8 mouse cellular contexts compared by ENCODE assay signal in the genomic region with DNA sequence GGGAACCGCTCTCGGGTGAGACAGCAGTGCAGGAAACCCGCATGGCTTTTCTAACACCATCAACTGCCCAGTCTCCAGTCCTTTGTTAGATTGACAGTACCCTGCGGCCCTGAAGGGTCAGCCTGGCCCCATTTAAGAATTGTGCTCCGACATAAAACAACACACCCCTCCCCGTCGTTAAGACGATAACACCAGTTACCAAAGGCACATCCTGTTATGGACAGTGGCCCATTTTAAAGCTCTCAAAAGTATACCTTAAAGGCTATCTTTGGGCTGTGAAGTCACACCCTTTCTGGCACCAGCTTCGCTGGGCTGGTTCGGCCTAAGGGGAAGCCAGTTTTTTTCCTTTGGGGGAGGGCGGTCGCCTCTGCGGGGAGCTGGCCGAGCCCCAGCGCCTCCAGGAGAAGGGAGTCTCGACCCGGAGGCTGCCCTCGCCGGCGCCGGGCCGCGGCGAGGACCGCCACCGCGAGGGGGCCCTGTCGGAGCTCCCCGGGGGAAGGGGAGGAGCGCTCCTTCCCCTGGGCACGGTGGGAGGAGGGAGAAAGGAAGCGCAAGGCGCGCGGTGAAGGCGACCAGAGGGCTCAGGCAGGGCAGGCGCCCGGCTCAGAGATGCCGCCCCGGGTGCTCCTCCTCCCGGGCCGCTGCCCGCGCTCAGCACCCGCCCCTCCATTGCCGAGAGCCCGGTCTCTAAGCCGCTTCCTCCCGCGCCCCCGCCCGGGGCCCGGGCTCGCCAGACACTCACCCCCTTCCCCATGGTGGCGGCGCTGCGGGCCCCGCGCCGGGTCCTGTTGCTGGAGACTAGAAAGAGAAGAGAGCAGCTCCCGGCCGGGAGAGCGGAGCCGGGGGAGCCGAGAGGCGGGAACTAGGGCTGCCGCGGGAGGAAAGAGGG. TPM values are rescaled to one million over a fixed set of nuclear protein-coding genes. Genes with fewer than 3 reads are reported as not detected.
DNase-seq lines count a peak whose midpoint lies in the region; ATAC-seq and TF ChIP-seq lines count a peak whose summit lies in the region.

No protein-coding gene starts in this region.

- peaks cover 22% of the 10 kb centered on the region for H3K79me2 ChIP-seq in MEL (ENCODE audit: control insufficient read depth, insufficient read depth, low read length, poor library complexity)

- peak in 2 of 3 experiments; percentile 47 to 61; a peak in 5 of 6 replicates for TF ChIP-seq CTCF in MEL (IDR thresholded peaks at IDR 0.05 in 2 of 3, conservative IDR thresholded peaks at IDR 0.05 in 1 of 3; ENCODE audit: control insufficient read depth in 1 of 3, insufficient read depth in 1 of 3, low read depth in 2 of 3, low read length in 3 of 3, poor library complexity in 1 of 3, severe bottlenecking in 1 of 3)

- peak overlapping the region; percentile 97 for H3K9ac ChIP-seq in MEL (ENCODE audit: control insufficient read depth, low read depth, low read length, poor library complexity, severe bottlenecking)
- peak overlapping the region; percentile 95 for H3K9ac ChIP-seq in forebrain, embryonic 16.5 days (replicated peaks; ENCODE audit: low read depth, low read length)

- DNase-seq in MEL (ENCODE audit: low read depth, low spot score): peak; percentile 80
- peak; percentile 93 for DNase-seq in cerebellum, adult 11-12 months
- peak; percentile 79 to 89 for DNase-seq in heart, postnatal 36 days
- peak; percentile 76 for DNase-seq in layer of hippocampus, adult 9-11 months
- peak; percentile 85 for DNase-seq in lung, postnatal 14 days
- peak; percentile 84 for DNase-seq in ovary, postnatal 36 days (ENCODE audit: low spot score)
- DNase-seq in thymus, postnatal 4 days: peak; percentile 88

- peaks cover 4 to 22% of the 10 kb centered on the region in 2 experiments; a peak in 3 of 4 replicates for H3K4me1 ChIP-seq in MEL (ENCODE audit: control insufficient read depth in 1 of 2, insufficient read depth in 2 of 2, low read length in 2 of 2)
- H3K4me1 ChIP-seq in forebrain, embryonic 16.5 days (replicated peaks; ENCODE audit: control insufficient read depth, insufficient read depth, low read length): peaks cover 55% of the 10 kb centered on the region

- ATAC-seq in forebrain, embryonic 16.5 days: peak; percentile 80

- peak in 1 of 2 experiments; percentile 65; a peak in 1 of 4 replicates for TF ChIP-seq POLR2A in MEL (IDR thresholded peaks at IDR 0.05; ENCODE audit: control insufficient read depth in 1 of 2, insufficient read depth in 1 of 2, low read depth in 1 of 2, low read length in 2 of 2, poor library complexity in 1 of 2)

- H3K4me2 ChIP-seq in forebrain, embryonic 16.5 days (ENCODE audit: low read length): peak overlapping the region; percentile 61

- no peaks in the 10 kb centered on the region for H3K9me3 ChIP-seq in MEL (replicated peaks; ENCODE audit: insufficient read depth, low read length)
- H3K9me3 ChIP-seq in forebrain, embryonic 16.5 days (ENCODE audit: control insufficient read depth, low read length): no peaks in the 10 kb centered on the region

- 0 out of 4 replicates have a peak, but pooled peaks of 1 of the 2 experiments have one; percentile 18 for TF ChIP-seq EP300 in MEL (IDR thresholded peaks at IDR 0.05; ENCODE audit: low read depth in 1 of 2, low read length in 2 of 2)

- peak overlapping the region; percentile 81 to 88 for H3K4me3 ChIP-seq in MEL (ENCODE audit: control insufficient read depth in 1 of 2, insufficient read depth in 1 of 2, low read depth in 2 of 2, low read length in 2 of 2)
- peak overlapping the region; percentile 88 for H3K4me3 ChIP-seq in forebrain, embryonic 16.5 days (replicated peaks; ENCODE audit: low read length)

- no peak for TF ChIP-seq RAD21 in MEL (IDR thresholded peaks at IDR 0.05; ENCODE audit: low read depth, low read length)

- H3K27ac ChIP-seq in MEL (ENCODE audit: control insufficient read depth, low read depth, low read length): peak overlapping the region; percentile 52
- peak overlapping the region; percentile 95 for H3K27ac ChIP-seq in forebrain, embryonic 16.5 days (ENCODE audit: low read length)

- intact Hi-C loops in heart, postnatal 36 days (cut with DNase I): loop anchor here (2.0 to 10.0 kb wide), 3 partner anchors 108 to 679 kb away; partner anchors contain the start of gene Trim45

- peaks cover 0 to 3% of the 10 kb centered on the region in 2 experiments; a peak in 1 of 4 replicates for H3K27me3 ChIP-seq in MEL (ENCODE audit: control insufficient read depth in 1 of 2, insufficient read depth in 2 of 2, low read length in 2 of 2)
- H3K27me3 ChIP-seq in forebrain, embryonic 16.5 days (replicated peaks; ENCODE audit: control insufficient read depth, insufficient read depth, low read length): no peaks in the 10 kb centered on the region

- WGBS in forebrain, embryonic 16.5 days: 1% methylated on average over 42 of the region's 68 CpGs

- peaks cover 0 to 37% of the 10 kb centered on the region in 2 experiments; a peak in 2 of 4 replicates for H3K36me3 ChIP-seq in MEL (ENCODE audit: control insufficient read depth in 1 of 2, insufficient read depth in 2 of 2, low read length in 2 of 2)
- no peaks in the 10 kb centered on the region for H3K36me3 ChIP-seq in forebrain, embryonic 16.5 days (ENCODE audit: control insufficient read depth, insufficient read depth)

TF ChIP-seq in MEL, 35 proteins besides CTCF, POLR2A, EP300 and RAD21:
- TF ChIP-seq ZNF384 (IDR thresholded peaks at IDR 0.05; ENCODE audit: low read depth, low read length) (peak; percentile 40; the same call in 1 of the 2 replicates), MAZ (IDR thresholded peaks at IDR 0.05; ENCODE audit: low read depth, low read length) (peak; percentile 60; the same call in 1 of the 2 replicates), HCFC1 (IDR thresholded peaks at IDR 0.05; ENCODE audit: low read depth, low read length) (peak; percentile 64; the same call in 1 of the 2 replicates), USF2 (IDR thresholded peaks at IDR 0.05; ENCODE audit: borderline replicate concordance in 1 of 2, insufficient read depth in 1 of 2, low read depth in 1 of 2, low read length in 2 of 2) (no peak), KAT2A (conservative IDR thresholded peaks at IDR 0.05; ENCODE audit: low read depth, low read length) (no peak), MAFK (IDR thresholded peaks at IDR 0.05; ENCODE audit: borderline replicate concordance, low read depth, low read length) (no peak), USF1 (IDR thresholded peaks at IDR 0.05; ENCODE audit: low read depth, low read length) (no peak), ZC3H11A (IDR thresholded peaks at IDR 0.05; ENCODE audit: low read depth, low read length) (no peak), ELF1 (IDR thresholded peaks at IDR 0.05; ENCODE audit: low read depth, low read length) (peak; percentile 30; the same call in 1 of the 2 replicates), TAL1 (IDR thresholded peaks at IDR 0.05; ENCODE audit: low read length) (no peak), TCF12 (IDR thresholded peaks at IDR 0.05; ENCODE audit: low read depth, low read length) (peak; percentile 31; the same call in 1 of the 2 replicates), POLR2AphosphoS2 (IDR thresholded peaks at IDR 0.05; ENCODE audit: low read length) (peak; percentile 41; the same call in 1 of the 2 replicates), TBP (IDR thresholded peaks at IDR 0.05; ENCODE audit: low read depth, low read length) (no peak), MXI1 (IDR thresholded peaks at IDR 0.05; ENCODE audit: low read depth, low read length) (no peak), CHD1 (IDR thresholded peaks at IDR 0.05; ENCODE audit: low read depth, low read length) (no peak), UBTF (IDR thresholded peaks at IDR 0.05; ENCODE audit: borderline replicate concordance, insufficient read depth, low read depth, low read length) (peak; percentile 67; the same call in 1 of the 2 replicates), MEF2A (IDR thresholded peaks at IDR 0.05; ENCODE audit: extremely low read depth, insufficient replicate concordance, low read depth, low read length, poor library complexity, severe bottlenecking) (no peak), SIN3A (IDR thresholded peaks at IDR 0.05; ENCODE audit: low read length) (no peak)

RNA-seq across cellular contexts. Expression of gene Atp1a1, which starts 0.6 kb away (rescaled TPM):
- total RNA-seq in MEL (2012; rRNA removed): 136 and 138 TPM in 2 replicates
- polyA plus RNA-seq in MEL (2012; ENCODE audit: insufficient read depth in 1 of 2, insufficient read length in 2 of 2, low read depth in 1 of 2, low replicate concordance in 2 of 2, missing spikeins in 1 of 2): 100 to 1,000 TPM in 1 of 2 experiments, not detected in 1; 174 TPM
- 42.7 and 49.2 TPM in 2 replicates for polyA plus RNA-seq in forebrain, embryonic 16.5 days (2015; fragmentation: Nextera tagmentation; extraction: Ambion mirVana)
- total RNA-seq in heart, postnatal 36 days (2021): 100 to 1,000 TPM; 564 to 643 TPM

Comparison
In these comparisons a context has a peak if more than half of its experiments do, and no peak if none do; other contexts are left out.
1. Peak in every context shown above with its lines: DNase-seq, ATAC-seq, H3K4me3 ChIP-seq and H3K27ac ChIP-seq.